Mouse (Mus musculus) embryonic facial prominence, embryonic 12.5 days (tissue): ENCODE results near the gene Akr1b7. TPM values are rescaled to one million over a fixed set of nuclear protein-coding genes. Genes with fewer than 3 reads are reported as not detected.
A peak's percentile ranks its signal among the peaks of the same experiment; 100 is the strongest.
"Not testable (repeated sequence)": the region's sequence is repeated elsewhere in the genome, so short reads cannot be mapped to it uniquely, and the experiment has no call there.

Source experiments
- ATAC-seq: fragments of 200-750 bp; cut with Nextera tagmentation; 2 replicates; pipeline ENCODE4 v1.8.0; 2017; ENCODE audit not compliant: insufficient number of reproducible peaks, insufficient read depth, low FRiP score, low TSS enrichment
- H3K27ac ChIP-seq: fragments of 300-500 bp; sonication (generic); 2 replicates; pipeline ENCODE4 v1.5.1; 2016; ENCODE audit warnings: mild to moderate bottlenecking
- H3K27me3 ChIP-seq: fragments of 300-500 bp; sonication (generic); 2 replicates; pipeline ENCODE4 v1.6.1; 2016; ENCODE audit warnings: mild to moderate bottlenecking, moderate library complexity
- H3K36me3 ChIP-seq: fragments of 300-500 bp; sonication (generic); 2 replicates; pipeline ENCODE4 v1.6.1; 2016; ENCODE audit warnings: mild to moderate bottlenecking
- H3K4me1 ChIP-seq: fragments of 300-500 bp; sonication (generic); 2 replicates; pipeline ENCODE4 v1.6.1; 2016
- H3K4me2 ChIP-seq: fragments of 300-500 bp; sonication (generic); replicated peaks from 2 replicates; pipeline ENCODE4 v1.6.1; 2016; ENCODE audit warnings: mild to moderate bottlenecking, moderate library complexity
- H3K4me3 ChIP-seq: fragments of 300-500 bp; sonication (generic); 2 replicates; pipeline ENCODE4 v1.5.1; 2016; ENCODE audit warnings: mild to moderate bottlenecking
- H3K9ac ChIP-seq: fragments of 300-500 bp; sonication (generic); 2 replicates; pipeline ENCODE4 v1.6.1; 2016; ENCODE audit warnings: mild to moderate bottlenecking, moderate library complexity
- H3K9me3 ChIP-seq: fragments of 300-500 bp; sonication (generic); 2 replicates; pipeline ENCODE4 v1.6.1; 2016; ENCODE audit warnings: mild to moderate bottlenecking, moderate library complexity
- WGBS: fragments of 180-500 bp; shearing (Covaris S2); methylation state at CpG from one replicate; pipeline ENCODE4 v1.1.7; 2016; 5-methylcytosine and 5-hydroxymethylcytosine counted together
- polyA plus RNA-seq: library from polyadenylated mRNA; unstranded; fragments of >200 nt; fragmentation: Nextera tagmentation; extraction: Ambion mirVana; gene quantifications from 2 replicates; pipeline ENCODE4 v1.2.1, GENCODE M21; 2016

The Akr1b7 gene
- not detected in 2 replicates for polyA plus RNA-seq

- Histone ChIP-seq H3K36me3 (no peaks in the 10 kb centered on the region), H3K4me1 (no peaks in the 10 kb centered on the region), H3K4me3 (no peak within 1 kb of the TSS), H3K9ac (no peak within 1 kb of the TSS), H3K9me3 (no peaks in the 10 kb centered on the region), H3K4me2 (no peak within 1 kb of the TSS), H3K27me3 (no peaks in the 10 kb centered on the region), H3K27ac (no peak within 1 kb of the TSS)
- WGBS: 82% methylated on average over 6 of the region's 6 CpGs
- no peak for ATAC-seq
These were observed at the start of gene Akr1b7 for GRCm38 (mm10) chr6:34412023-34412422. Gene Akr1b7 (plus strand): TSS chr6:34412334.

GRCm38 (mm10) chr6:34364217-34365136, 47.7 kb upstream of the Akr1b7 start:
- Histone ChIP-seq H3K36me3 (no peaks in the 10 kb centered on the region), H3K4me1 (no peaks in the 10 kb centered on the region), H3K9ac (no peak overlapping the region), H3K9me3 (no peaks in the 10 kb centered on the region), H3K4me3 (no peak overlapping the region), H3K4me2 (no peak overlapping the region), H3K27me3 (no peaks in the 10 kb centered on the region), H3K27ac (no peak overlapping the region)
- no peak for ATAC-seq
- WGBS: 76% methylated on average over 12 of the region's 12 CpGs

- H3K9ac ChIP-seq: no peak overlapping the region
- H3K27ac ChIP-seq: no peak overlapping the region
- H3K36me3 ChIP-seq: no peaks in the 10 kb centered on the region
- 71% methylated on average over 9 of the region's 9 CpGs for WGBS
- no peaks in the 10 kb centered on the region for H3K9me3 ChIP-seq
- no peak overlapping the region for H3K4me3 ChIP-seq
- no peaks in the 10 kb centered on the region for H3K27me3 ChIP-seq
- H3K4me2 ChIP-seq: no peak overlapping the region
- no peaks in the 10 kb centered on the region for H3K4me1 ChIP-seq
- no peak for ATAC-seq
These were observed 44.1 kb upstream of the Akr1b7 start for GRCm38 (mm10) chr6:34367998-34368397.

- no peaks in the 10 kb centered on the region for H3K4me1 ChIP-seq
- H3K4me2 ChIP-seq: no peak overlapping the region
- H3K36me3 ChIP-seq: no peaks in the 10 kb centered on the region
- H3K27ac ChIP-seq: no peak overlapping the region
- no peak for ATAC-seq
- 85% methylated on average over 8 of the region's 8 CpGs for WGBS
- H3K27me3 ChIP-seq: no peaks in the 10 kb centered on the region
- H3K4me3 ChIP-seq: no peak overlapping the region
- no peak overlapping the region for H3K9ac ChIP-seq
- no peaks in the 10 kb centered on the region for H3K9me3 ChIP-seq
These were observed 42.1 kb upstream of the Akr1b7 start for GRCm38 (mm10) chr6:34370081-34370480.

GRCm38 (mm10) chr6:34371700-34372351, 40.3 kb upstream of the Akr1b7 start:
- Histone ChIP-seq H3K9me3 (no peaks in the 10 kb centered on the region), H3K36me3 (no peaks in the 10 kb centered on the region), H3K4me2 (no peak overlapping the region; the same call in 1 of the 2 replicates), H3K4me3 (no peak overlapping the region), H3K9ac (no peak overlapping the region), H3K4me1 (no peaks in the 10 kb centered on the region), H3K27me3 (no peaks in the 10 kb centered on the region), H3K27ac (no peak overlapping the region)
- WGBS: 25% methylated on average over 18 of the region's 18 CpGs
- no peak for ATAC-seq

- Histone ChIP-seq H3K4me2 (no peak overlapping the region), H3K4me1 (no peaks in the 10 kb centered on the region), H3K9ac (no peak overlapping the region), H3K27me3 (no peaks in the 10 kb centered on the region), H3K27ac (no peak overlapping the region), H3K9me3 (no peaks in the 10 kb centered on the region), H3K36me3 (no peaks in the 10 kb centered on the region), H3K4me3 (no peak overlapping the region)
- WGBS: 84% methylated on average over 7 of the region's 7 CpGs
- no peak for ATAC-seq
These were observed 38.3 kb upstream of the Akr1b7 start for GRCm38 (mm10) chr6:34373841-34374240.

- H3K4me3 ChIP-seq, ATAC-seq, H3K27ac ChIP-seq, H3K9ac ChIP-seq, H3K9me3 ChIP-seq, H3K4me2 ChIP-seq, H3K27me3 ChIP-seq, H3K36me3 ChIP-seq, H3K4me1 ChIP-seq: not testable (repeated sequence)
- 84% methylated on average over 5 of the region's 5 CpGs for WGBS
These were observed 36.2 kb upstream of the Akr1b7 start for GRCm38 (mm10) chr6:34375888-34376287.

- Histone ChIP-seq H3K27me3 (no peaks in the 10 kb centered on the region), H3K4me3 (no peak overlapping the region), H3K27ac (no peak overlapping the region), H3K9ac (no peak overlapping the region), H3K9me3 (no peaks in the 10 kb centered on the region), H3K36me3 (no peaks in the 10 kb centered on the region), H3K4me1 (peaks cover 4% of the 10 kb centered on the region; the same call in 1 of the 2 replicates), H3K4me2 (peak overlapping the region; percentile 66; the same call in 1 of the 2 replicates)
- WGBS: 40% methylated on average over 8 of the region's 8 CpGs
- ATAC-seq: no peak
These were observed 28.7 kb upstream of the Akr1b7 start for GRCm38 (mm10) chr6:34383401-34383800.

- Histone ChIP-seq H3K4me2 (peak within 1 kb of the TSS; percentile 66), H3K4me3 (peak within 1 kb of the TSS; percentile 47), H3K9me3 (no peaks in the 10 kb centered on the region), H3K36me3 (no peaks in the 10 kb centered on the region), H3K9ac (peak within 1 kb of the TSS; percentile 42; the same call in 1 of the 2 replicates), H3K27ac (peak within 1 kb of the TSS; percentile 65), H3K4me1 (peaks cover 4% of the 10 kb centered on the region; the same call in 1 of the 2 replicates), H3K27me3 (no peaks in the 10 kb centered on the region)
- peak; percentile 60; the same call in 1 of the 2 replicates for ATAC-seq
- 1% methylated on average over 17 of the region's 17 CpGs for WGBS
These were observed 27.9 kb upstream of the Akr1b7 start, which contains the start of gene Akr1b10 for GRCm38 (mm10) chr6:34384110-34384661. Gene Akr1b10 (plus strand): TSS chr6:34384218.

- Histone ChIP-seq H3K27ac (peak overlapping the region; percentile 65; the same call in 1 of the 2 replicates), H3K9me3 (no peaks in the 10 kb centered on the region), H3K36me3 (no peaks in the 10 kb centered on the region), H3K27me3 (no peaks in the 10 kb centered on the region), H3K4me2 (peak overlapping the region; percentile 66), H3K4me3 (peak overlapping the region; percentile 47), H3K4me1 (peaks cover 4% of the 10 kb centered on the region; the same call in 1 of the 2 replicates), H3K9ac (no peak overlapping the region)
- peak; percentile 56; the same call in 1 of the 2 replicates for ATAC-seq
- WGBS: 2% methylated on average over 13 of the region's 13 CpGs
These were observed 27.3 kb upstream of the Akr1b7 start for GRCm38 (mm10) chr6:34384701-34385370.
